Mouse (Mus musculus): ENCODE data around the gene Jph4.

Jph4 gene

GRCm38 (mm10) chr14:55063117-55063516 lies 53.6 kb downstream of the Jph4 start:
- DNase-seq (ENCODE audit: low spot score) = no peak

GRCm38 (mm10) chr14:55062626-55063025 lies 54.1 kb downstream of the Jph4 start:
- DNase-seq (ENCODE audit: low spot score) = no peak

GRCm38 (mm10) chr14:55061845-55062244 lies 54.9 kb downstream of the Jph4 start:
- DNase-seq (ENCODE audit: low spot score) = no peak

- no peak for DNase-seq (ENCODE audit: low spot score)
Observed at GRCm38 (mm10) chr14:55059931-55060330, 56.8 kb downstream of the Jph4 start.

GRCm38 (mm10) chr14:55059009-55059408 lies 57.7 kb downstream of the Jph4 start:
- no peak for DNase-seq (ENCODE audit: low spot score)
